Mouse (Mus musculus) thymus, postnatal 10 days (tissue): Measurements from ENCODE around the gene Parp8.

ENCODE experiments used
- DNase-seq, 2 experiments: peaks; one replicate each; pipeline ENCODE4 v3.0.0; 2021; ENCODE audit warnings: low spot score in 2 of 2

Gene Parp8

GRCm38 (mm10) chr13:116870221-116870620 is 155.1 kb downstream of the Parp8 start:
- no peak for DNase-seq

- DNase-seq: no peak
These were observed 181.4 kb downstream of the Parp8 start for GRCm38 (mm10) chr13:116843937-116844336.

DNA sequence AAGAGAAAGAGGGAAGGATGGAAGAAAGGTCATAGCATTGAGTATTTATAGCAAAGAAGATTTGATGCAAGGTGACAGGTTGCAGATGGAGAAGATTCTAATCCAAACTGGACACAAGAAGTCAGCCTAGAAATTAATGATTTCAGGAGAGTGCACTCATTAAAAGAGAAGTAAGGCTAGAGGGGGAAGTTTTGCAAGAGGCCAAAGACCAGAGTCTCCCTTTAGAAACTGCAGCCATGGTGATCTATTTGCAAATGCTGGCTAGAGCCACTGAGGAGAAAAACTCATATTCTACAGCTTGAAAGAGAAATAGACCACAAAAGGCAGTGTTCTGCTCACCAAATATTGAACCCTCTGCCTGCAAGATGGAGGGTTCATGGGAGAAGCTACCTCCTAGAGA is 194.4 kb downstream of the Parp8 start:
- DNase-seq: no peak

DNA sequence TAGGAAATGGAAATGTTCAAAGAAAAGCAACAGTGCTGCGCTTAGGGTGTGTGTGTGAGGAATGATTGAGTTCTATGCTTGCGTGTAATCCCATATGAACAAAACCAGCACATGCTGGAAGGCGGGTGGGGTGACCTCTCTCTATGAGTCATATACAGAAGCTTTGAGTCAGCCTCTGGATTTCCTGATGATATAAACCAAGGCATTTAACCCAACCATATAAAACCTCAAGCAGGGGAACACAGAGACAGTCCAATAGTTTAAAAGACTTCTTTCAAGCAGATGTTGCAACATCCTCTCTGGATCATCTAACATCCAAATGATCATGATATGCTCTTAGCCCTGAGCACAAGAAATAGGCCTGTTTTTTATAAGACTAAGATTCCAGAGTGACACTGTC is 196.3 kb downstream of the Parp8 start:
- no peak for DNase-seq

GRCm38 (mm10) chr13:116811456-116811855 is 213.9 kb downstream of the Parp8 start:
- DNase-seq: no peak
